Mouse (Mus musculus) retina, embryonic 14.5 days (tissue): ENCODE measurements around the gene 4932438H23Rik.

Experiments used
- DNase-seq: peaks from one replicate; pipeline ENCODE4 v3.0.0-alpha.2; 2015; ENCODE audit warnings: low spot score

The 4932438H23Rik gene

GRCm38 (mm10) chr16:91009942-91010529 is 84.9 kb downstream of the 4932438H23Rik start:
- DNase-seq: peak; percentile 32

GRCm38 (mm10) chr16:91004915-91005538 is 89.9 kb downstream of the 4932438H23Rik start:
- DNase-seq: no peak
